Mouse (Mus musculus): ENCODE data around the gene Olfr1364. TPM values are rescaled to one million over a fixed set of nuclear protein-coding genes. Genes with fewer than 3 reads are reported as not detected.

The Olfr1364 gene
- not detected in 2 replicates for polyA plus RNA-seq (2015; fragmentation: Nextera tagmentation; extraction: Ambion mirVana)

DNA sequence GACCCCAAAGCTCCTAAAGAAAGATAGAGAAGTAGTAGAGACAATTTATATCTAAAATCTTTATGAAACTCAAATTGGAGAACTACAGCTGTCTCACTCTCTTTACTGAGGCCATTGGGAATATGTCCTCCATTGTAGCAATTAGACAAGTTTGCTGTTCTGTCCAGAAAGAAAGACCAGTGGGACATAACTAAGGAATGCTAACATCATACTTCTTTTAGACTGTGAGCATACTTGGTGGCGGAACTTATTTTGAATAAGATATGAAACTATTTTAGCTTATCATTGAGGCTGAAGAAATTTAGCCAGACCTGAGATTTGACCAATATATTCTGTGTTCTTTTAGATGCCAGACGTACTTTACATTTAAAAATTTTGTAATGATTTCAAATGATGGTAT is at the start of gene Olfr1364:
Olfr1364 (minus strand) TSS at position 101 of the 400 bp plus-strand sequence.
- Histone ChIP-seq H3K4me1 (no peaks in the 10 kb centered on the region), H3K9me3 (replicated peaks) (no peaks in the 10 kb centered on the region), H3K27ac (no peak within 1 kb of the TSS), H3K9ac (no peak within 1 kb of the TSS), H3K4me2 (no peak within 1 kb of the TSS), H3K27me3 (no peaks in the 10 kb centered on the region), H3K36me3 (no peaks in the 10 kb centered on the region), H3K4me3 (replicated peaks) (no peak within 1 kb of the TSS)
- no peak for ATAC-seq (replicated peaks; ENCODE audit: low FRiP score)
- 87% methylated on average over 2 of the region's 2 CpGs for WGBS

DNA sequence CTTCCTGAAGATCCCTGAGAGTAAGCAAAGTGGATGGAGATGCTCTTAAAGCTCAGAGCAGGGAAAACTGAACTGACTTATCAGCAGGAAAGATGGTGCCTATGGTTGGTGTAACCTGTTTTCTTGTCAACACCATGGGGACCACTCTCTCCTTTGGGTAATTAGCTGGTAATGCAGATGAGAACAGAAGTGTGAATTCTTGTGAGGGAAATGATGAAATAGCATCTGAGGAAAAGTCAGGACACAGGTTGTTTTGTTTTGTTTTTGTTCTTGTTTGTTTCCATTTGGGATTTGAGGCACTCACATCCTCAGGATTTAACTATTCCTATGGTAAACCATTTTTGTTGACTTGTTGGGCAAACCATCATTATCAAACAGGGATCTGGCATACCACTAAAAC is 32.4 kb upstream of the Olfr1364 start, which contains the start of gene Olfr1362:
Olfr1362 (minus strand) TSS at position 101 of the 400 bp plus-strand sequence.
- Histone ChIP-seq H3K9me3 (replicated peaks) (no peaks in the 10 kb centered on the region), H3K9ac (no peak within 1 kb of the TSS), H3K27ac (no peak within 1 kb of the TSS), H3K4me2 (no peak within 1 kb of the TSS), H3K36me3 (no peaks in the 10 kb centered on the region), H3K27me3 (no peaks in the 10 kb centered on the region), H3K4me1 (no peaks in the 10 kb centered on the region), H3K4me3 (replicated peaks) (no peak within 1 kb of the TSS)
- ATAC-seq (replicated peaks; ENCODE audit: low FRiP score), result no peak

DNA sequence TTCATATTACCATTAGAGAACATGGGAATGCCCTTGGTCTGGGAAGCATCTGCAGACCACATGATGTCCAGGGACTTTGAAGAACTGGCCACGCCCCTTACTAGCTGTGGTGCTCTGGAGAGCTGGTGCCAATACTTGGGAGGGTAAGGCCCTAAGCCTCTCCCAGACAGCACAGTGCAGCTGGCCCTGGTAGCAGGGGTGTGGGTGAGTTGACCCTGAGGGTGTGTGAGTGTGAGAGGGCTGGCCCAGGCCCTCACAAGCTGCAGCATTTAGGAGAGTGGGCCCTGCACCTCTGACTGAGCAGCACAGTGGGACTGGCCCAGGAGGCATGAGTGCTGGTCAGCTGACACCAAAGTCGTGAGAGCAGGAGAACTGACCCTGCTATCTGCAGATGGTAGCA is 10.1 kb upstream of the Olfr1364 start:
- H3K4me3 ChIP-seq (replicated peaks), result no peak overlapping the region
- ATAC-seq (replicated peaks; ENCODE audit: low FRiP score), result no peak
- H3K4me1 ChIP-seq, result no peaks in the 10 kb centered on the region
- H3K36me3 ChIP-seq, result no peaks in the 10 kb centered on the region
- no peaks in the 10 kb centered on the region for H3K9me3 ChIP-seq (replicated peaks)
- no peak overlapping the region for H3K27ac ChIP-seq
- H3K27me3 ChIP-seq, result no peaks in the 10 kb centered on the region
- no peak overlapping the region for H3K9ac ChIP-seq
- 60% methylated on average over 2 of the region's 2 CpGs for WGBS
- no peak overlapping the region for H3K4me2 ChIP-seq

DNA sequence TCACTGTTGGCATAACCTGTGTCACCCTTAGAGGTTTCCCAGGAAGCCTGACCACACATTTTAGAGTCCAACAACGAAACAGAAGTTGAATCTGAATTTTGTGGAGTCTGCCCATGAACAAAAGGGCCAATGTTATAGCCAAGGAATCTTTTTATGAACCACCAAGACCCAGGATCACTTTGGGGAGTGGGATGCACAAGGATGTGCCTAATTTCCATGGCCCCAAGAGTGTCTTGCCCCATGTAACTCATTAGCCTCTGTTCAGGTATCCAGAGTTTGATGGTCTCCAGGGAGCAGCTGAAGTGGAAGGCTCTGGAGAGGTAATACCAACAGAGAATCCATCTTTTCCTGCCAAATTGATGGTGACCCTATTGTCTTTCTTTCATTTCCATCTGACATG is 21.8 kb downstream of the Olfr1364 start, which contains the start of gene Olfr1535:
Olfr1535 (minus strand) TSS at position 101 of the 400 bp plus-strand sequence.
- WGBS, result 83% methylated on average over 1 of the region's 1 CpGs

GRCm38 (mm10) chr13:21550416-21551110 is 31.0 kb downstream of the Olfr1364 start:
- Histone ChIP-seq H3K9ac (no peak overlapping the region), H3K27ac (no peak overlapping the region), H3K36me3 (no peaks in the 10 kb centered on the region), H3K9me3 (replicated peaks) (no peaks in the 10 kb centered on the region), H3K27me3 (no peaks in the 10 kb centered on the region), H3K4me1 (no peaks in the 10 kb centered on the region), H3K4me2 (no peak overlapping the region), H3K4me3 (replicated peaks) (no peak overlapping the region)
- WGBS, result 42% methylated on average over 3 of the region's 3 CpGs
- ATAC-seq (replicated peaks; ENCODE audit: low FRiP score), result no peak

More for the DNA sequence above, 21.8 kb downstream of the Olfr1364 start, which contains the start of gene Olfr1535:
- ATAC-seq (replicated peaks; ENCODE audit: low FRiP score), result no peak
- no peak within 1 kb of the TSS for H3K9ac ChIP-seq
- H3K4me2 ChIP-seq, result no peak within 1 kb of the TSS
- H3K4me3 ChIP-seq (replicated peaks), result no peak within 1 kb of the TSS
- H3K4me1 ChIP-seq, result no peaks in the 10 kb centered on the region
- no peaks in the 10 kb centered on the region for H3K27me3 ChIP-seq
- no peak within 1 kb of the TSS for H3K27ac ChIP-seq
- no peaks in the 10 kb centered on the region for H3K9me3 ChIP-seq (replicated peaks)
- H3K36me3 ChIP-seq, result no peaks in the 10 kb centered on the region

DNA sequence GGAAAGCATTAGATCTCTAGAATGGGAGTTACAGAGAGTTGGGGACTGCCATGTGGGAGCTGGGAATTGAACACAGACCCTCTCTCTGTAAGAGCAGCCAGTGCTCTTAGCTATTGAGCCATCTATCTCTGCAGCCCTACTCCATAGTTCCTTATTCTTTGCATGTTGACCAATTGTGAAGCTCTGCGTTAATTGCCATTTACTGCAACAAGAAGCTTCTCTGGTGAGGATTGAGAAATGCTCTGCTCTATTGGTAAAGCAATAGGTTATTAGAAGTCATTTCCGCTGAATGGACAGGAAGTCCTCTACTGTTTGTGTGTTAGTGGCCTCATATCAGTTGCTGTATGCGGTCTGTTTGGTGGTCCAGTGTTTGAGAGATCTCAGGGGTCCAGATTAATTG is 32.1 kb downstream of the Olfr1364 start:
- ATAC-seq (replicated peaks; ENCODE audit: low FRiP score), result no peak
- WGBS, result 91% methylated on average over 3 of the region's 3 CpGs
- no peak overlapping the region for H3K4me3 ChIP-seq (replicated peaks)
- H3K27me3 ChIP-seq, result no peaks in the 10 kb centered on the region
- H3K36me3 ChIP-seq, result no peaks in the 10 kb centered on the region
- no peaks in the 10 kb centered on the region for H3K9me3 ChIP-seq (replicated peaks)
- no peak overlapping the region for H3K27ac ChIP-seq
- H3K4me2 ChIP-seq, result no peak overlapping the region
- H3K9ac ChIP-seq, result no peak overlapping the region
- H3K4me1 ChIP-seq, result no peaks in the 10 kb centered on the region

DNA sequence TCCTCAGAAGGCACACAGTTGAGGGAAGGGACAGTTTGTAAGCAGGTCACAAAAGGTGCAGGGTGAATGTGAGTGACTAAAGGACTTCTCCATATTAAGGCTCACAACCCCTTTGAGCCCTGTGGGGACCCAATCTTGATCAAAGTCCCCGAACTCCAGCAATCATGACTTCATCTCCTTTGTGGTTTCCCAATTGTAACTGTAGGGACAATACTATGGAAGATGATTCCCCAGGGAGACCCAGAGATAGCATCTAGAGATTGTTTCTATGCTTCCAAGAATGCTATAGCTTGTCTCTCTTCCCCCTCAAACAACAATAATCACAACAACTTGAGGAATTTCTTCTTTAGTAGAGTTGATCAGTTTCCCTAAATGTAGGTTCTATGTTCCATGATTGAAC is 38.9 kb downstream of the Olfr1364 start, which contains the start of gene Olfr1366:
Olfr1366 (minus strand) TSS at position 101 of the 400 bp plus-strand sequence.
- no peak within 1 kb of the TSS for H3K27ac ChIP-seq
- ATAC-seq (replicated peaks; ENCODE audit: low FRiP score), result no peak
- WGBS, result 79% methylated on average over 1 of the region's 1 CpGs
- no peak within 1 kb of the TSS for H3K4me3 ChIP-seq (replicated peaks)
- H3K9ac ChIP-seq, result no peak within 1 kb of the TSS
- H3K27me3 ChIP-seq, result 0 out of 2 replicates have a peak, but pooled peaks cover 4% of the 10 kb centered on the region
- H3K9me3 ChIP-seq (replicated peaks), result no peaks in the 10 kb centered on the region
- H3K36me3 ChIP-seq, result no peaks in the 10 kb centered on the region
- no peaks in the 10 kb centered on the region for H3K4me1 ChIP-seq
- H3K4me2 ChIP-seq, result no peak within 1 kb of the TSS

GRCm38 (mm10) chr13:21530781-21531201 is 50.8 kb downstream of the Olfr1364 start, which contains the start of gene Zkscan8:
Gene Zkscan8, minus strand, starts transcription at chr13:21531120.
- ATAC-seq (replicated peaks; ENCODE audit: low FRiP score), result peak; percentile 100
- no peaks in the 10 kb centered on the region for H3K27me3 ChIP-seq
- peaks cover 15% of the 10 kb centered on the region for H3K36me3 ChIP-seq
- peak within 1 kb of the TSS; percentile 99 for H3K9ac ChIP-seq
- H3K27ac ChIP-seq, result peak within 1 kb of the TSS; percentile 96
- H3K4me3 ChIP-seq (replicated peaks), result peak within 1 kb of the TSS; percentile 96
- WGBS, result under 1% methylated on average over 39 of the region's 39 CpGs
- H3K4me2 ChIP-seq, result peak within 1 kb of the TSS; percentile 68
- H3K9me3 ChIP-seq (replicated peaks), result no peaks in the 10 kb centered on the region
- peaks cover 10% of the 10 kb centered on the region for H3K4me1 ChIP-seq

GRCm38 (mm10) chr13:21530136-21530535 is 51.4 kb downstream of the Olfr1364 start:
- Histone ChIP-seq H3K4me1 (peaks cover 10% of the 10 kb centered on the region), H3K27me3 (no peaks in the 10 kb centered on the region), H3K4me3 (replicated peaks) (peak overlapping the region; percentile 96), H3K9ac (no peak overlapping the region), H3K9me3 (replicated peaks) (no peaks in the 10 kb centered on the region), H3K4me2 (peak overlapping the region; percentile 68), H3K27ac (no peak overlapping the region), H3K36me3 (peaks cover 20% of the 10 kb centered on the region)
- no peak for ATAC-seq (replicated peaks; ENCODE audit: low FRiP score)
- WGBS, result 37% methylated on average over 7 of the region's 7 CpGs

Other genes with a start within 250 kb of the Olfr1364 start
- gene Olfr1367, start 234.8 kb downstream of the Olfr1364 start, polyA plus RNA-seq (2015; fragmentation: Nextera tagmentation; extraction: Ambion mirVana), result not detected in 2 replicates
- 12.4 and 12.7 TPM in 2 replicates for gene Zscan12, start 218.9 kb downstream of the Olfr1364 start, polyA plus RNA-seq (2015; fragmentation: Nextera tagmentation; extraction: Ambion mirVana)
- 82.5 and 84.2 TPM in 2 replicates for gene Zkscan3, start 179.0 kb downstream of the Olfr1364 start, polyA plus RNA-seq (2015; fragmentation: Nextera tagmentation; extraction: Ambion mirVana)
- 3.6 and 3.9 TPM in 2 replicates for gene Pgbd1, start 140.7 kb downstream of the Olfr1364 start, polyA plus RNA-seq (2015; fragmentation: Nextera tagmentation; extraction: Ambion mirVana)
- 32.6 and 37.0 TPM in 2 replicates for gene Zscan26, start 128.0 kb downstream of the Olfr1364 start, polyA plus RNA-seq (2015; fragmentation: Nextera tagmentation; extraction: Ambion mirVana)
- 2.0 and 2.9 TPM in 2 replicates for gene Nkapl, start 113.2 kb downstream of the Olfr1364 start, polyA plus RNA-seq (2015; fragmentation: Nextera tagmentation; extraction: Ambion mirVana)
- gene Zkscan4, start 102.9 kb downstream of the Olfr1364 start, polyA plus RNA-seq (2015; fragmentation: Nextera tagmentation; extraction: Ambion mirVana), result 3.5 and 4.0 TPM in 2 replicates
- gene Gm10065, start 102.3 kb downstream of the Olfr1364 start, polyA plus RNA-seq (2015; fragmentation: Nextera tagmentation; extraction: Ambion mirVana), result not detected in 2 replicates
- 0.10 and 0.42 TPM in 2 replicates for gene AK157302, start 86.5 kb downstream of the Olfr1364 start, polyA plus RNA-seq (2015; fragmentation: Nextera tagmentation; extraction: Ambion mirVana)
- gene Gm11273, start 80.3 kb downstream of the Olfr1364 start, polyA plus RNA-seq (2015; fragmentation: Nextera tagmentation; extraction: Ambion mirVana), result 5.1 and 9.2 TPM in 2 replicates
- gene Zkscan8, start 50.6 kb downstream of the Olfr1364 start, polyA plus RNA-seq (2015; fragmentation: Nextera tagmentation; extraction: Ambion mirVana), result 6.4 and 6.7 TPM in 2 replicates
- 0.13 and 0.21 TPM in 2 replicates for gene Olfr1366, start 39.0 kb downstream of the Olfr1364 start, polyA plus RNA-seq (2015; fragmentation: Nextera tagmentation; extraction: Ambion mirVana)
- gene Olfr1535, start 21.9 kb downstream of the Olfr1364 start, polyA plus RNA-seq (2015; fragmentation: Nextera tagmentation; extraction: Ambion mirVana), result not detected in 2 replicates
- not detected in 2 replicates for gene Olfr1362, start 32.3 kb upstream of the Olfr1364 start, polyA plus RNA-seq (2015; fragmentation: Nextera tagmentation; extraction: Ambion mirVana)
- not detected in 2 replicates for gene Olfr11, start 60.8 kb upstream of the Olfr1364 start, polyA plus RNA-seq (2015; fragmentation: Nextera tagmentation; extraction: Ambion mirVana)
- not detected in 2 replicates for gene Olfr1361, start 81.6 kb upstream of the Olfr1364 start, polyA plus RNA-seq (2015; fragmentation: Nextera tagmentation; extraction: Ambion mirVana)
- gene Olfr1360, start 95.6 kb upstream of the Olfr1364 start, polyA plus RNA-seq (2015; fragmentation: Nextera tagmentation; extraction: Ambion mirVana), result not detected in 2 replicates
- not detected in 2 replicates for gene Olfr1359, start 116.4 kb upstream of the Olfr1364 start, polyA plus RNA-seq (2015; fragmentation: Nextera tagmentation; extraction: Ambion mirVana)
- 1.6 and 4.5 TPM in 2 replicates for gene Hist1h2bl, start 134.4 kb upstream of the Olfr1364 start, polyA plus RNA-seq (2015; fragmentation: Nextera tagmentation; extraction: Ambion mirVana)
- 29.5 and 35.5 TPM in 2 replicates for gene Hist1h2ai, start 134.7 kb upstream of the Olfr1364 start, polyA plus RNA-seq (2015; fragmentation: Nextera tagmentation; extraction: Ambion mirVana)
- 14.2 and 15.6 TPM in 2 replicates for gene Hist1h3h, start 135.9 kb upstream of the Olfr1364 start, polyA plus RNA-seq (2015; fragmentation: Nextera tagmentation; extraction: Ambion mirVana)
- 4.6 and 5.2 TPM in 2 replicates for gene Hist1h2bm, start 140.3 kb upstream of the Olfr1364 start, polyA plus RNA-seq (2015; fragmentation: Nextera tagmentation; extraction: Ambion mirVana)
- gene Hist1h4j, start 153.3 kb upstream of the Olfr1364 start, polyA plus RNA-seq (2015; fragmentation: Nextera tagmentation; extraction: Ambion mirVana), result 0.91 and 1.9 TPM in 2 replicates
- 2.5 and 5.4 TPM in 2 replicates for gene Hist1h4k, start 168.7 kb upstream of the Olfr1364 start, polyA plus RNA-seq (2015; fragmentation: Nextera tagmentation; extraction: Ambion mirVana)
- gene Hist1h2ak, start 172.1 kb upstream of the Olfr1364 start, polyA plus RNA-seq (2015; fragmentation: Nextera tagmentation; extraction: Ambion mirVana), result 32.0 and 32.6 TPM in 2 replicates
- gene Hist1h2bn, start 172.4 kb upstream of the Olfr1364 start, polyA plus RNA-seq (2015; fragmentation: Nextera tagmentation; extraction: Ambion mirVana), result 2.2 and 6.0 TPM in 2 replicates
- 24.0 and 28.9 TPM in 2 replicates for gene Hist1h1b, start 198.9 kb upstream of the Olfr1364 start, polyA plus RNA-seq (2015; fragmentation: Nextera tagmentation; extraction: Ambion mirVana)
- gene Hist1h3i, start 201.6 kb upstream of the Olfr1364 start, polyA plus RNA-seq (2015; fragmentation: Nextera tagmentation; extraction: Ambion mirVana), result 134 and 151 TPM in 2 replicates
- 7.2 and 7.4 TPM in 2 replicates for gene Hist1h2an, start 205.5 kb upstream of the Olfr1364 start, polyA plus RNA-seq (2015; fragmentation: Nextera tagmentation; extraction: Ambion mirVana)
- 1.8 and 3.8 TPM in 2 replicates for gene Hist1h2bp, start 205.7 kb upstream of the Olfr1364 start, polyA plus RNA-seq (2015; fragmentation: Nextera tagmentation; extraction: Ambion mirVana)
- gene Hist1h2bq, start 228.4 kb upstream of the Olfr1364 start, polyA plus RNA-seq (2015; fragmentation: Nextera tagmentation; extraction: Ambion mirVana), result 19.6 and 28.7 TPM in 2 replicates
- gene Hist1h2ao, start 228.7 kb upstream of the Olfr1364 start, polyA plus RNA-seq (2015; fragmentation: Nextera tagmentation; extraction: Ambion mirVana), result 1.8 and 5.5 TPM in 2 replicates
- not detected in 2 replicates for gene Hist1h4m, start 230.0 kb upstream of the Olfr1364 start, polyA plus RNA-seq (2015; fragmentation: Nextera tagmentation; extraction: Ambion mirVana)